ENCODE assay signal across 8 mouse cellular contexts in the genomic region with DNA sequence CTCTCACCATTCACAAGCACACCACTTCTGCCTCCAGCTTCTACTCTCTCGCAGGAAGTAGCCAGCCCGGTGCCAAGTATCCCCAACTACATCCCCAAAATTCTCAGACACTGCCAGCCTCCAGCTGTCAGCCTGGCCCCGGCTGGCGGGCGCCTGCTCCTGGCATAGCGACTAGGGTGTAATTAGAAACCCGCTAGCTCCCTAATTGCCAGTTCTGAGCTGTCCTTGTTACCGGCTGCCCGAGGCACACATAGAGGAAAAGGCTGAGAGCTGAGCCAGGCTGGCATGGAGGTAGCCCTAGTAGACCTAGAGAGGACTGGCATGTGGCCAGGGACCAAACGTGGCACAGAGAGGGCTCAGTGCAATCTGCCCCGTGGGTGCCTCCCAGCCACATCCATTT. TPM values are rescaled to one million over a fixed set of nuclear protein-coding genes. Genes with fewer than 3 reads are reported as not detected.
DNase-seq lines count a peak whose midpoint lies in the region; ATAC-seq lines count a peak whose summit lies in the region.

No protein-coding gene starts in this region.

- intact Hi-C loops in gastrocnemius, postnatal 36 days (cut with DNase I), result no loop called here

- H3K9ac ChIP-seq in kidney, embryonic 15.5 days, result no peak overlapping the region
- no peak overlapping the region for H3K9ac ChIP-seq in neural tube, embryonic 14.5 days (replicated peaks; ENCODE audit: low read depth, low read length)

- no peak overlapping the region for H3K4me2 ChIP-seq in kidney, embryonic 15.5 days
- no peak overlapping the region for H3K4me2 ChIP-seq in neural tube, embryonic 14.5 days (ENCODE audit: low read depth, low read length)

- ATAC-seq in kidney, embryonic 15.5 days (replicated peaks; ENCODE audit: low FRiP score), result no peak
- peak; percentile 69; the same call in 1 of the 2 replicates for ATAC-seq in neural tube, embryonic 14.5 days (ENCODE audit: low read depth)
- no peak for ATAC-seq in monocyte, adult 5-6 weeks (replicated peaks; ENCODE audit: insufficient number of reproducible peaks, low FRiP score, low TSS enrichment, poor library complexity, severe bottlenecking)

- DNase-seq in kidney, adult 18-20 months, result peak; percentile 45
- peak; percentile 77 for DNase-seq in cerebellum, adult 9-11 months
- DNase-seq in gastrocnemius, postnatal 36 days, result peak; percentile 62 to 74
- no peak for DNase-seq in ovary, postnatal 10 days (ENCODE audit: low spot score)
- DNase-seq in yolk sac, embryonic 10.5 days (ENCODE audit: low spot score), result no peak

- no peaks in the 10 kb centered on the region for H3K9me3 ChIP-seq in kidney, embryonic 15.5 days (replicated peaks)
- H3K9me3 ChIP-seq in neural tube, embryonic 14.5 days (ENCODE audit: control insufficient read depth, low read length), result no peaks in the 10 kb centered on the region

- no peaks in the 10 kb centered on the region for H3K36me3 ChIP-seq in kidney, embryonic 15.5 days
- no peaks in the 10 kb centered on the region for H3K36me3 ChIP-seq in neural tube, embryonic 14.5 days (ENCODE audit: control insufficient read depth, insufficient read depth, low read length)

- no peak overlapping the region for H3K27ac ChIP-seq in kidney, embryonic 15.5 days
- H3K27ac ChIP-seq in neural tube, embryonic 14.5 days (ENCODE audit: low read depth, low read length), result no peak overlapping the region

- WGBS in kidney, embryonic 15.5 days, result 78% methylated on average over 11 of the region's 11 CpGs
- 53% methylated on average over 11 of the region's 11 CpGs for WGBS in neural tube, embryonic 14.5 days

- H3K27me3 ChIP-seq in kidney, embryonic 15.5 days, result no peaks in the 10 kb centered on the region
- no peaks in the 10 kb centered on the region for H3K27me3 ChIP-seq in neural tube, embryonic 14.5 days (ENCODE audit: control insufficient read depth, insufficient read depth, low read length)

- no peak overlapping the region for H3K4me3 ChIP-seq in kidney, embryonic 15.5 days (replicated peaks)
- H3K4me3 ChIP-seq in neural tube, embryonic 14.5 days (ENCODE audit: low read depth, low read length), result no peak overlapping the region

- no peaks in the 10 kb centered on the region for H3K4me1 ChIP-seq in kidney, embryonic 15.5 days
- no peaks in the 10 kb centered on the region for H3K4me1 ChIP-seq in neural tube, embryonic 14.5 days (ENCODE audit: control insufficient read depth, insufficient read depth, low read length)

RNA-seq across cellular contexts. Expression of a gene that starts 8.1 kb away (rescaled TPM):
- 35.4 and 47.2 TPM in 2 replicates for polyA plus RNA-seq in kidney, embryonic 15.5 days (2015; fragmentation: Nextera tagmentation; extraction: Ambion mirVana)
- not detected for total RNA-seq in gastrocnemius, postnatal 36 days (2021)
- 0.27 TPM in 2 replicates for polyA plus RNA-seq in neural tube, embryonic 14.5 days (2014; fragmentation: Nextera tagmentation; extraction: Ambion mirVana)
- 0.19 TPM in 1 of 3 replicates, not detected in the others for total RNA-seq in monocyte, adult 5-6 weeks (2017)

RNA-seq across cellular contexts. Expression of a gene that starts 8.8 kb away (rescaled TPM):
- polyA plus RNA-seq in kidney, embryonic 15.5 days (2015; fragmentation: Nextera tagmentation; extraction: Ambion mirVana), result 129 and 140 TPM in 2 replicates
- total RNA-seq in gastrocnemius, postnatal 36 days (2021), result 10 to 100 TPM; 83.2 to 88.9 TPM
- polyA plus RNA-seq in neural tube, embryonic 14.5 days (2014; fragmentation: Nextera tagmentation; extraction: Ambion mirVana), result 5.1 and 80.9 TPM in 2 replicates
- not detected in 3 replicates for total RNA-seq in monocyte, adult 5-6 weeks (2017)

RNA-seq across cellular contexts. Expression of a gene that starts 23.2 kb away (rescaled TPM):
- 5.0 and 6.2 TPM in 2 replicates for polyA plus RNA-seq in kidney, embryonic 15.5 days (2015; fragmentation: Nextera tagmentation; extraction: Ambion mirVana)
- total RNA-seq in gastrocnemius, postnatal 36 days (2021), result 1 to 10 TPM; 4.1 to 5.4 TPM
- 6.3 and 7.4 TPM in 2 replicates for polyA plus RNA-seq in neural tube, embryonic 14.5 days (2014; fragmentation: Nextera tagmentation; extraction: Ambion mirVana)
- 15.9 to 17.9 TPM (median 16.5 TPM) in 3 replicates for total RNA-seq in monocyte, adult 5-6 weeks (2017)

RNA-seq across cellular contexts. Expression of a gene that starts 30.2 kb away (rescaled TPM):
- polyA plus RNA-seq in kidney, embryonic 15.5 days (2015; fragmentation: Nextera tagmentation; extraction: Ambion mirVana), result 22.6 and 24.5 TPM in 2 replicates
- 1 to 10 TPM; 3.4 to 3.6 TPM for total RNA-seq in gastrocnemius, postnatal 36 days (2021)
- 1.8 and 4.0 TPM in 2 replicates for polyA plus RNA-seq in neural tube, embryonic 14.5 days (2014; fragmentation: Nextera tagmentation; extraction: Ambion mirVana)
- total RNA-seq in monocyte, adult 5-6 weeks (2017), result 1.0 to 8.1 TPM (median 1.3 TPM) in 3 replicates

RNA-seq across cellular contexts. Expression of a gene that starts 55.3 kb away (rescaled TPM):
- polyA plus RNA-seq in kidney, embryonic 15.5 days (2015; fragmentation: Nextera tagmentation; extraction: Ambion mirVana), result 54.6 and 61.7 TPM in 2 replicates
- total RNA-seq in gastrocnemius, postnatal 36 days (2021), result 10 to 100 TPM; 56.1 to 64.1 TPM
- 65.0 and 82.8 TPM in 2 replicates for polyA plus RNA-seq in neural tube, embryonic 14.5 days (2014; fragmentation: Nextera tagmentation; extraction: Ambion mirVana)
- total RNA-seq in monocyte, adult 5-6 weeks (2017), result 65.5 to 114 TPM (median 72.0 TPM) in 3 replicates

Comparison
In these comparisons a context has a peak if more than half of its experiments do, and no peak if none do; other contexts are left out.
1. DNase-seq: peak in kidney, adult 18-20 months (single experiment), cerebellum, adult 9-11 months (single experiment) and gastrocnemius, postnatal 36 days (2 of 2); none in ovary, postnatal 10 days (single experiment) and yolk sac, embryonic 10.5 days (single experiment).
2. RNA of a gene that starts 8.8 kb away (total RNA-seq): 83.2 to 88.9 TPM in gastrocnemius, postnatal 36 days; not detected in monocyte, adult 5-6 weeks; every median in the first group is over 10 times any median in the second.